Mouse (Mus musculus) lung, adult 2 months (tissue): ENCODE data around the gene Asic4.

Experiments
- CTCF ChIP-seq: fragments of 200-500 bp; IDR thresholded peaks from 2 replicates; pipeline ENCODE4 v1.5.1; 2011; ENCODE audit warnings: mild to moderate bottlenecking, low read length, control low read depth; ENCODE audit not compliant: insufficient read depth
- POLR2A ChIP-seq: fragments of 200-500 bp; IDR thresholded peaks from 2 replicates; pipeline ENCODE4 v1.6.1; 2011; ENCODE audit warnings: low read depth, mild to moderate bottlenecking, control low read depth, low read length, borderline replicate concordance; ENCODE audit errors: extremely low read depth

- TF ChIP-seq POLR2A = no peak
- no peak for TF ChIP-seq CTCF
Observed at GRCm38 (mm10) chr1:75517984-75518383, 67.7 kb downstream of the Asic4 start.
